Mouse (Mus musculus) CH12.LX (cell line): ENCODE results near the gene Gm14147.
"Not testable (repeated sequence)": the region's sequence is repeated elsewhere in the genome, so short reads cannot be mapped to it uniquely, and the experiment has no call there.

Experiments
- BHLHE40 ChIP-seq: IDR thresholded peaks from 2 replicates; pipeline ENCODE4 v1.6.1; 2011; ENCODE audit warnings: mild to moderate bottlenecking, low read depth, low read length, improper control_type of control experiment
- CHD2 ChIP-seq: IDR thresholded peaks from 2 replicates; pipeline ENCODE4 v1.6.1; 2011; ENCODE audit warnings: low read length, improper control_type of control experiment
- CTCF ChIP-seq, 2 experiments: IDR thresholded peaks in 1 of 2; conservative IDR thresholded peaks in 1 of 2; 2 replicates each; pipeline ENCODE4 v1.5.1; 2011 to 2012; ENCODE audit warnings: low read depth in 2 of 2, low read length in 2 of 2, improper control_type of control experiment in 1 of 2, inconsistent platforms in 1 of 2, mild to moderate bottlenecking in 1 of 2, moderate library complexity in 1 of 2
- GABPA ChIP-seq: IDR thresholded peaks from 2 replicates; pipeline ENCODE4 v1.6.1; 2012; ENCODE audit warnings: low read depth, low read length, improper control_type of control experiment, inconsistent platforms; ENCODE audit not compliant: insufficient replicate concordance
- JUND ChIP-seq: conservative IDR thresholded peaks from 2 replicates; pipeline ENCODE4 v1.6.1; 2011; ENCODE audit warnings: low read depth, low read length, improper control_type of control experiment
- KAT2A ChIP-seq: IDR thresholded peaks from 2 replicates; pipeline ENCODE4 v1.6.1; 2012; ENCODE audit warnings: low read length, improper control_type of control experiment, inconsistent platforms; ENCODE audit not compliant: insufficient replicate concordance
- MAFK ChIP-seq: IDR thresholded peaks from 2 replicates; pipeline ENCODE4 v1.6.1; 2011; ENCODE audit warnings: low read length, improper control_type of control experiment; ENCODE audit not compliant: insufficient replicate concordance
- MXI1 ChIP-seq: IDR thresholded peaks from 2 replicates; pipeline ENCODE4 v1.6.1; 2011; ENCODE audit warnings: mild to moderate bottlenecking, low read depth, low read length, improper control_type of control experiment
- POLR2A ChIP-seq: IDR thresholded peaks from 2 replicates; pipeline ENCODE4 v1.6.1; 2011; ENCODE audit warnings: low read depth, mild to moderate bottlenecking, improper control_type of control experiment, low read length
- ZKSCAN1 ChIP-seq: IDR thresholded peaks from 2 replicates; pipeline ENCODE4 v1.6.1; 2012; ENCODE audit warnings: low read depth, inconsistent platforms, low read length, improper control_type of control experiment, borderline replicate concordance

DNA sequence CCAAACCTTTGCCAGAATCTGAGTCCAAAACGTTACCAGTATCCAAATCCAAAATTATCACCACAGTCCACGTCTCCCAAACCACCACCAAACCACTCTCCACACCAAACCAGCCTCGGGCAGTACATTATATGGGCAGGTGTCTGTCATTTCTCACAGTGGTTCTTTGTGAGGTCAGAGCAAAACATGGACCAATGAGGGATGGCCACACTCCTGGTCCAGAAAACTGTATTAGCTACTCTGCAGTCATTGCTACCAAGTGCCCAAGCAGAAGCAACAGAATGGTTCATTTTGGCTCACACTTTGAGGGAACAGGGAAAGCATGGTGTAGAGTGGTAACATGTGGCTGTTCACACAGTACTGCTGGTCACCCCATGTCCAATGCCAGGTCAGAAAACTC, 5.8 kb upstream of the Gm14147 start, which contains the start of gene Gm14151:
- TF ChIP-seq MXI1; GABPA; ZKSCAN1; CTCF (conservative IDR thresholded peaks at IDR 0.05 in 1 of 2, IDR thresholded peaks at IDR 0.05 in 1 of 2; ENCODE audit: low read depth in 2 of 2, low read length in 2 of 2); CHD2; KAT2A; BHLHE40; MAFK; POLR2A; JUND: not testable (repeated sequence)
